Mouse (Mus musculus) liver, embryonic 14.5 days (tissue): ENCODE results near the gene Lrp2. TPM values are rescaled to one million over a fixed set of nuclear protein-coding genes. Genes with fewer than 3 reads are reported as not detected.
A peak's percentile ranks its signal among the peaks of the same experiment; 100 is the strongest.

Experiments used
- ATAC-seq: fragments of 200-750 bp; cut with Nextera tagmentation; 2 replicates; pipeline ENCODE4 v1.8.0; 2017; ENCODE audit warnings: moderate number of reproducible peaks, mild to moderate bottlenecking, moderate library complexity; ENCODE audit not compliant: insufficient read depth
- DNase-seq, 3 experiments: peaks; one replicate each; pipeline ENCODE4 v3.0.0-alpha.2; 2012 to 2013; ENCODE audit warnings: low read depth in 3 of 3, low spot score in 3 of 3
- H3K27ac ChIP-seq: fragments of 300-500 bp; sonication (generic); 2 replicates; pipeline ENCODE4 v1.5.1; 2014; ENCODE audit warnings: moderate library complexity, mild to moderate bottlenecking, control low read depth, inconsistent platforms
- H3K27me3 ChIP-seq: fragments of 300-500 bp; sonication (generic); 2 replicates; pipeline ENCODE4 v1.6.1; 2014; ENCODE audit warnings: mild to moderate bottlenecking, low read length, moderate library complexity; ENCODE audit not compliant: control insufficient read depth, insufficient read depth
- H3K36me3 ChIP-seq: fragments of 300-500 bp; sonication (generic); replicated peaks from 2 replicates; pipeline ENCODE4 v1.6.1; 2014; ENCODE audit warnings: low read depth; ENCODE audit not compliant: control insufficient read depth, insufficient read depth
- H3K4me1 ChIP-seq, 2 experiments: fragments of 200-500 bp in 1 of 2; fragments of 300-500 bp in 1 of 2; sonication (generic) in 1 of 2; replicated peaks; 2 replicates each; pipeline ENCODE4 v1.6.1; 2012 to 2014; ENCODE audit warnings: antibody characterized with exemption in 1 of 2, inconsistent platforms in 1 of 2, low read length in 1 of 2; ENCODE audit not compliant: control insufficient read depth in 2 of 2, insufficient read depth in 2 of 2
- H3K4me2 ChIP-seq: fragments of 300-500 bp; sonication (generic); 2 replicates; pipeline ENCODE4 v1.6.1; 2014; ENCODE audit warnings: low read depth, mild to moderate bottlenecking, control low read depth, moderate library complexity
- H3K4me3 ChIP-seq, 2 experiments: fragments of 200-500 bp in 1 of 2; fragments of 300-500 bp in 1 of 2; sonication (generic) in 1 of 2; 2 replicates each; pipeline ENCODE4 v1.5.1; 2012 to 2014; ENCODE audit warnings: low read depth in 2 of 2, low read length in 2 of 2, mild to moderate bottlenecking in 2 of 2, control low read depth in 1 of 2, inconsistent platforms in 1 of 2, moderate library complexity in 1 of 2; ENCODE audit not compliant: insufficient read depth in 1 of 2
- H3K9ac ChIP-seq: fragments of 300-500 bp; sonication (generic); replicated peaks from 2 replicates; pipeline ENCODE4 v1.6.1; 2014; ENCODE audit warnings: mild to moderate bottlenecking, control low read depth, moderate library complexity
- H3K9me3 ChIP-seq: fragments of 300-500 bp; sonication (generic); 2 replicates; pipeline ENCODE4 v1.6.1; 2016; ENCODE audit warnings: low read length, mixed read lengths; ENCODE audit not compliant: control insufficient read depth
- CTCF ChIP-seq: IDR thresholded peaks from 2 replicates; pipeline ENCODE4 v1.5.1; 2016; ENCODE audit warnings: antibody characterized with exemption, low read depth, control low read depth
- EP300 ChIP-seq: IDR thresholded peaks from 2 replicates; pipeline ENCODE4 v1.6.1; 2016; ENCODE audit warnings: antibody characterized with exemption, low read depth
- WGBS: fragments of 180-500 bp; shearing (Covaris S2); extraction: QIAGEN DNeasy Blood & Tissue Kit; methylation state at CpG from one replicate; pipeline ENCODE4 v1.1.7; 2014; ENCODE audit not compliant: insufficient replicate concordance; 5-methylcytosine and 5-hydroxymethylcytosine counted together
- polyA plus RNA-seq, 2 experiments: library from polyadenylated mRNA; depleted of rRNA in 1 of 2; stranded (reverse) in 1 of 2; unstranded in 1 of 2; fragments of >200 nt; fragmentation: Nextera tagmentation in 1 of 2; extraction: Ambion mirVana in 1 of 2; gene quantifications; 2 replicates each; pipeline versions ENCODE4 v1.2.1 to v1.2.3; 2012 to 2014

Lrp2 gene
- polyA plus RNA-seq (2012; rRNA removed) (0.04 and 0.07 TPM in 2 replicates), polyA plus RNA-seq (2014; fragmentation: Nextera tagmentation; extraction: Ambion mirVana) (0.10 and 0.11 TPM in 2 replicates)

DNA sequence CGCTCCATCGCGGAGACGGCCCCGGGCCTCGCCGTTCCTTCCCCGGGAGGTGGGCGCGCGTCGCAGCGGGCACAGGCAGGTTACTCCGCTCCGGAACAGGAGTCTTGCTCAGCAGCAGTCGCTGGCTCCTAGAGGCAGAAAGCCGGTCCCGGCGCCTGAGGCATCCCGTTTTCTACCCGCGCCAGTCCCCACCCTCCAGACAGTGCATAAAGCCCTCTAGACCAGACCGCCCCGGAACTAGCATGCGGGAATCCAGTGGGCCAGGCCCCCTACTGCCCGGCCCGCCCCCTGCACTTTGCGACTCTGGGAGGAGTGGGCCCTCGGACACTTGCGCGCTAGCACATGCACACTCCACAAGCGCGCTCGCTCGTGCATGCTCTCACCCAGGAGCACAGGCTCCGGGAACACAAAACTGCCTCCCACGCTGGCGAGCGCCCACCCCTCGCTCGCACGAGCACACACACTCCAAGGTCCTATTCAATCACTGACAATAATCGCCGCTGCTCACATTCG, at the start of gene Lrp2:
Gene Lrp2 (minus strand): TSS at position 180 of the 513 bp plus-strand sequence.
- under 1% methylated on average over 45 of the region's 45 CpGs for WGBS
- no peak for DNase-seq
- H3K27ac ChIP-seq, result no peak within 1 kb of the TSS
- no peak within 1 kb of the TSS for H3K9ac ChIP-seq
- no peaks in the 10 kb centered on the region for H3K9me3 ChIP-seq
- peak within 1 kb of the TSS; percentile 15 to 43; a peak in 3 of 4 replicates for H3K4me3 ChIP-seq
- peak within 1 kb of the TSS; percentile 47 for H3K4me2 ChIP-seq
- TF ChIP-seq EP300 (no peak), CTCF (no peak)
- ATAC-seq, result no peak
- H3K27me3 ChIP-seq, result peaks cover 63% of the 10 kb centered on the region
- no peaks in the 10 kb centered on the region for H3K36me3 ChIP-seq
- no peaks in the 10 kb centered on the region for H3K4me1 ChIP-seq

- TF ChIP-seq CTCF, result peak; percentile 76
- TF ChIP-seq EP300, result no peak
- ATAC-seq (no peak), DNase-seq (peak; percentile 41 to 59 (median 56))
- peak overlapping the region; percentile 63 for H3K4me2 ChIP-seq
- peak overlapping the region; percentile 48 for H3K9ac ChIP-seq
- peak overlapping the region; percentile 22 to 53 for H3K4me3 ChIP-seq
- 0 out of 4 replicates have a peak, but pooled peaks cover 0 to 2% of the 10 kb centered on the region in 2 experiments for H3K4me1 ChIP-seq
- H3K9me3 ChIP-seq, result no peaks in the 10 kb centered on the region
- 5% methylated on average over 11 of the region's 11 CpGs for WGBS
- no peak overlapping the region for H3K27ac ChIP-seq
- H3K36me3 ChIP-seq, result no peaks in the 10 kb centered on the region
- no peaks in the 10 kb centered on the region for H3K27me3 ChIP-seq
Observed at GRCm38 (mm10) chr2:69635064-69635701, 49.3 kb upstream of the Lrp2 start.

DNA sequence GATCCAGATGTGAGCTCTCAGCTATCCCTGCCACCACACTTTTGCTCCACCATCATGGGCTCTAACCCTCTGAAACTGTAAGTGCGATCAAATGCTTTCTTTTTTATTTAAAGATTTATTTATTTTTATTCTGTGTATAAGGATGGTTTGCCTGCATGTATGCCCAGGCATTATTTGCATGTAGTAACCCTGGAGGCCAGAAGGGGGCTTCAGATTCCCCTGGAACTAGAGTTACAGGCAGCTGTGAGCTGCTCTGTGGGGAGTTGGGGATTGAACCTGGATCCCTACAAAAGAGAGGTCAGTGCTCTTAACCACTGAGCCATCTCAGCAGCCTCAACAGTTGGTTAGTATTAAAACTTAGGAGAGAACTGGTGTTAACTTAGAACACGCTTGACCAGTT, 45.6 kb upstream of the Lrp2 start:
- H3K27me3 ChIP-seq, result no peaks in the 10 kb centered on the region
- 57% methylated on average over 2 of the region's 2 CpGs for WGBS
- no peak overlapping the region for H3K9ac ChIP-seq
- H3K27ac ChIP-seq, result no peak overlapping the region
- DNase-seq (no peak), ATAC-seq (no peak)
- H3K4me3 ChIP-seq, result no peak overlapping the region
- H3K9me3 ChIP-seq, result no peaks in the 10 kb centered on the region; the same call in 1 of the 2 replicates
- H3K4me1 ChIP-seq, result 0 out of 4 replicates have a peak, but pooled peaks cover 0 to 2% of the 10 kb centered on the region in 2 experiments
- TF ChIP-seq CTCF (peak; percentile 41), EP300 (no peak)
- no peaks in the 10 kb centered on the region for H3K36me3 ChIP-seq
- H3K4me2 ChIP-seq, result no peak overlapping the region

DNA sequence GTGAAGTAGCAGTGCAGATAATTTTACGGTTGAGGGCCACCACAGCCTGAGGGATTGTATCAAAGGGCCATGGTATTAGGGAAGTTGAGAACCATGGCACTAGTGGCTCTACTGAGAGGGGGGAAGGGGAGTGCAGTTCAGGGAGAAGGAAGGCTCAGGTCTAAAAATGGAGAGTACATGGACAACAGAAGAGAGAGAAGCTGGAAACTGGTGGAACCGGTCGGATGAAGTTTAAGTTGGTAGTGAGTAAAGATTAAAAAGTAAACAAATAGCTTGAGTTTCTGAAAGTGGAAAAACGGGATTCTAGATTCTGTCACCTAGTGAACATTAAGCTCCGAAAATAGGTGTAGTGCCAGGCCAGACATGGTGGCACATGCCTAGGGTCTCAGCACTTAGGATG, 44.9 kb upstream of the Lrp2 start:
- Histone ChIP-seq H3K27me3 (no peaks in the 10 kb centered on the region), H3K4me1 (0 out of 4 replicates have a peak, but pooled peaks cover 0 to 2% of the 10 kb centered on the region in 2 experiments), H3K4me2 (no peak overlapping the region), H3K27ac (no peak overlapping the region), H3K4me3 (no peak overlapping the region), H3K9ac (no peak overlapping the region), H3K9me3 (no peaks in the 10 kb centered on the region; the same call in 1 of the 2 replicates), H3K36me3 (no peaks in the 10 kb centered on the region)
- no peak for DNase-seq
- ATAC-seq, result no peak
- no peak for TF ChIP-seq CTCF
- no peak for TF ChIP-seq EP300
- WGBS, result 66% methylated on average over 5 of the region's 5 CpGs

GRCm38 (mm10) chr2:69629914-69630313, 44.0 kb upstream of the Lrp2 start:
- H3K36me3 ChIP-seq, result no peaks in the 10 kb centered on the region
- WGBS, result 72% methylated on average over 6 of the region's 6 CpGs
- no peak for TF ChIP-seq EP300
- no peak for TF ChIP-seq CTCF
- no peaks in the 10 kb centered on the region for H3K4me1 ChIP-seq
- no peak overlapping the region for H3K27ac ChIP-seq
- no peak overlapping the region for H3K4me3 ChIP-seq
- ATAC-seq, result no peak
- H3K9ac ChIP-seq, result no peak overlapping the region
- no peak overlapping the region for H3K4me2 ChIP-seq
- H3K9me3 ChIP-seq, result no peaks in the 10 kb centered on the region; the same call in 1 of the 2 replicates
- no peaks in the 10 kb centered on the region for H3K27me3 ChIP-seq
- no peak for DNase-seq
